ENCODE assay signal across 16 mouse cellular contexts in genomic region chr7:126027410-126027809, GRCm38 (mm10). TPM values are rescaled to one million over a fixed set of nuclear protein-coding genes. Genes with fewer than 3 reads are reported as not detected.
DNase-seq lines count a peak whose midpoint lies in the region; ATAC-seq and TF ChIP-seq lines count a peak whose summit lies in the region.
"Had no signal": no experiment of that assay in that cellular context is flagged by ENCODE, and none has a peak within 500 bp of the region (broad histone marks: within the 10 kb centered on the region; RNA-seq: fewer than 3 reads in every experiment).

No protein-coding gene starts in this region.

- H3K9me3 ChIP-seq in hindbrain, postnatal 0 days (ENCODE audit: low read length): no peaks in the 10 kb centered on the region
- H3K9me3 ChIP-seq in hindbrain, embryonic 13.5 days: no peaks in the 10 kb centered on the region
- H3K9me3 ChIP-seq in midbrain, embryonic 16.5 days (replicated peaks; ENCODE audit: control insufficient read depth, low read length, poor library complexity, severe bottlenecking): no peaks in the 10 kb centered on the region
- H3K9me3 ChIP-seq: embryonic facial prominence, embryonic 12.5 days; forebrain, embryonic 10.5 days; liver, embryonic 13.5 days had no signal

- no peak overlapping the region for H3K4me3 ChIP-seq in hindbrain, postnatal 0 days (ENCODE audit: low read length)
- H3K4me3 ChIP-seq in hindbrain, embryonic 13.5 days: no peak overlapping the region
- H3K4me3 ChIP-seq in midbrain, embryonic 16.5 days (ENCODE audit: low read depth, low read length): no peak overlapping the region
- H3K4me3 ChIP-seq: embryonic facial prominence, embryonic 12.5 days; forebrain, embryonic 10.5 days; liver, embryonic 13.5 days had no signal

- no peak overlapping the region for H3K27ac ChIP-seq in hindbrain, postnatal 0 days
- H3K27ac ChIP-seq in hindbrain, embryonic 13.5 days: no peak overlapping the region
- no peak overlapping the region for H3K27ac ChIP-seq in midbrain, embryonic 16.5 days (ENCODE audit: low read length)
- H3K27ac ChIP-seq: embryonic facial prominence, embryonic 12.5 days; forebrain, embryonic 10.5 days; hindbrain, embryonic 14.5 days; liver, embryonic 13.5 days had no signal

- no peaks in the 10 kb centered on the region for H3K27me3 ChIP-seq in hindbrain, postnatal 0 days (ENCODE audit: insufficient read depth, low read length)
- H3K27me3 ChIP-seq in hindbrain, embryonic 13.5 days: no peaks in the 10 kb centered on the region
- no peaks in the 10 kb centered on the region for H3K27me3 ChIP-seq in midbrain, embryonic 16.5 days (ENCODE audit: control insufficient read depth, insufficient read depth, low read depth, low read length)
- H3K27me3 ChIP-seq: embryonic facial prominence, embryonic 12.5 days had no signal

- no peak overlapping the region for H3K4me2 ChIP-seq in hindbrain, postnatal 0 days (ENCODE audit: low read depth, low read length)
- H3K4me2 ChIP-seq in hindbrain, embryonic 13.5 days: no peak overlapping the region
- no peak overlapping the region for H3K4me2 ChIP-seq in midbrain, embryonic 16.5 days (ENCODE audit: low read length)
- H3K4me2 ChIP-seq: embryonic facial prominence, embryonic 12.5 days; hindbrain, embryonic 14.5 days; liver, embryonic 13.5 days had no signal

- no peaks in the 10 kb centered on the region for H3K36me3 ChIP-seq in hindbrain, postnatal 0 days (ENCODE audit: insufficient read depth, low read length)
- H3K36me3 ChIP-seq in hindbrain, embryonic 13.5 days: no peaks in the 10 kb centered on the region
- no peaks in the 10 kb centered on the region for H3K36me3 ChIP-seq in midbrain, embryonic 16.5 days (ENCODE audit: control insufficient read depth, insufficient read depth, low read length)
- H3K36me3 ChIP-seq: embryonic facial prominence, embryonic 12.5 days; forebrain, embryonic 10.5 days; liver, embryonic 13.5 days had no signal

- peaks cover 8% of the 10 kb centered on the region; the same call in 1 of the 2 replicates for H3K4me1 ChIP-seq in hindbrain, postnatal 0 days (ENCODE audit: insufficient read depth, low read length)
- peaks cover 23% of the 10 kb centered on the region for H3K4me1 ChIP-seq in hindbrain, embryonic 13.5 days (replicated peaks)
- H3K4me1 ChIP-seq in midbrain, embryonic 16.5 days (ENCODE audit: control insufficient read depth, insufficient read depth, low read length): no peaks in the 10 kb centered on the region
- H3K4me1 ChIP-seq: embryonic facial prominence, embryonic 12.5 days; forebrain, embryonic 10.5 days had no signal

- WGBS in hindbrain, postnatal 0 days: 22% methylated on average over 1 of the region's 1 CpGs
- WGBS in hindbrain, embryonic 13.5 days: 26% methylated on average over 1 of the region's 1 CpGs
- 41% methylated on average over 1 of the region's 1 CpGs for WGBS in midbrain, embryonic 16.5 days

- ATAC-seq in hindbrain, postnatal 0 days: no peak
- no peak for ATAC-seq in hindbrain, embryonic 13.5 days (ENCODE audit: low FRiP score)
- ATAC-seq in hematopoietic stem cell, adult 5-6 weeks (replicated peaks in 1 of 2; ENCODE audit: insufficient read depth in 1 of 2, low FRiP score in 2 of 2, low TSS enrichment in 1 of 2, low read depth in 1 of 2, poor library complexity in 2 of 2, severe bottlenecking in 2 of 2): peak; percentile 23 to 27; a peak in 2 of 4 replicates
- ATAC-seq in midbrain, embryonic 16.5 days: no peak

- DNase-seq in adrenal gland, postnatal 10 days: peak; percentile 47
- DNase-seq in adrenal gland, postnatal 36 days: no peak
- DNase-seq in hindbrain, postnatal 0 days (ENCODE audit: low spot score): peak; percentile 53
- peak; percentile 65 for DNase-seq in brain, adult 2 months (ENCODE audit: low read depth, low spot score)
- DNase-seq in layer of hippocampus, postnatal 14 days (ENCODE audit: low spot score in 2 of 2): no peak
- DNase-seq: kidney, adult 8-10 months; liver, embryonic 13.5 days; lung, postnatal 14 days; right cerebral cortex, postnatal 4 days had no signal

- no peak overlapping the region for H3K9ac ChIP-seq in hindbrain, postnatal 0 days (replicated peaks; ENCODE audit: low read length)
- no peak overlapping the region for H3K9ac ChIP-seq in hindbrain, embryonic 13.5 days
- H3K9ac ChIP-seq in midbrain, embryonic 16.5 days (ENCODE audit: low read depth, low read length): no peak overlapping the region
- H3K9ac ChIP-seq: embryonic facial prominence, embryonic 12.5 days; hindbrain, embryonic 14.5 days; liver, embryonic 13.5 days had no signal

- no peak for TF ChIP-seq CTCF in hindbrain, postnatal 0 days (IDR thresholded peaks at IDR 0.05; ENCODE audit: low read depth)

RNA-seq across cellular contexts. Expression of gene Gsg1l, which starts 54.8 kb away (rescaled TPM):
- total RNA-seq in adrenal gland, postnatal 10 days (2021): 1 to 10 TPM; 7.2 to 8.7 TPM
- 10 to 100 TPM; 68.9 to 70.8 TPM for total RNA-seq in adrenal gland, postnatal 36 days (2021)
- 63.4 and 65.0 TPM in 2 replicates for total RNA-seq in hindbrain, postnatal 0 days (2014; rRNA removed)
- polyA plus RNA-seq in hindbrain, postnatal 0 days (2015; fragmentation: Nextera tagmentation; extraction: Ambion mirVana): 20.8 and 22.0 TPM in 2 replicates
- 7.1 and 8.8 TPM in 2 replicates for polyA plus RNA-seq in hindbrain, embryonic 13.5 days (2015; fragmentation: Nextera tagmentation; extraction: Ambion mirVana)
- total RNA-seq in hematopoietic stem cell, adult 5-6 weeks (2017): 0.05 TPM in 1 of 2 replicates, not detected in the other
- 10 to 100 TPM in 1 of 2 experiments, 1 to 10 TPM in 1; 9.3 to 14.0 TPM for total RNA-seq in layer of hippocampus, postnatal 14 days (2021)
- 9.8 and 12.5 TPM in 2 replicates for polyA plus RNA-seq in midbrain, embryonic 16.5 days (2015; fragmentation: Nextera tagmentation; extraction: Ambion mirVana)
- total RNA-seq: ES-E14 had no signal

Comparison
In these comparisons a context has a peak if more than half of its experiments do, and no peak if none do; other contexts are left out.
1. DNase-seq: peak in adrenal gland, postnatal 10 days (single experiment), hindbrain, postnatal 0 days (single experiment) and brain, adult 2 months (single experiment); none in adrenal gland, postnatal 36 days (0 of 2) and layer of hippocampus, postnatal 14 days (0 of 2).
2. ATAC-seq: peak in hematopoietic stem cell, adult 5-6 weeks (2 of 2); none in hindbrain, postnatal 0 days (single experiment), hindbrain, embryonic 13.5 days (single experiment) and midbrain, embryonic 16.5 days (single experiment).